Mouse (Mus musculus) layer of hippocampus, adult 8-10 months (tissue): Measurements from ENCODE around the gene Edc3. TPM values are rescaled to one million over a fixed set of nuclear protein-coding genes. Genes with fewer than 3 reads are reported as not detected.

Experiments
- DNase-seq, 2 experiments: peaks; one replicate each; pipeline ENCODE4 v3.0.0; 2022; ENCODE audit warnings: low spot score in 2 of 2
- total RNA-seq, 4 experiments: library from RNA; stranded (reverse); gene quantifications; 2 replicates each; pipeline ENCODE4 v1.2.4; 2022

The Edc3 gene
- 10 to 100 TPM; 14.0 to 23.7 (median 14.6) TPM for total RNA-seq

- peak; percentile 72 to 81 for DNase-seq
These were observed at the start of gene Edc3 for GRCm38 (mm10) chr9:57708068-57708719. Gene Edc3 (plus strand): TSS chr9:57708540.

DNA sequence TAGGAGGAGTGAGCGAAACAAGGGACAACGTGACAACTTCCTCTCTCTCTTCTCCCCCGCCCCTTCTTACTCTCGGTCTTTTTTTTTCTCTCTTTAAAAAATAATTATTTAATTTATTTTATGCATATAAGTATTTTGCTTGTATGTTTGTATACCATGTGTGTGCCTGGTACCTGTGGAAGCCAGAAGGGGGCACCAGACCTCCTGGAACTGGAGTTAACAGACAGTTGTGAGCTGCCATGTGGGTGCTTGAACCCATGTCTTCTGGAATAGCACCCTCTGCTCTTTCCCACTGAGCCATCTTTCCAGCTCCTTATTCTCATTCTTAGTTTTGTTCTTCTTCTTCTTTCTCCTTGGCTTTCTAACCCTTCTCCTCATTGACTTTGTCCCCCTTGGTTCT, 49.4 kb upstream of the Edc3 start:
- DNase-seq: no peak

GRCm38 (mm10) chr9:57659774-57660173, 48.6 kb upstream of the Edc3 start:
- DNase-seq: peak; percentile 58 to 83

DNA sequence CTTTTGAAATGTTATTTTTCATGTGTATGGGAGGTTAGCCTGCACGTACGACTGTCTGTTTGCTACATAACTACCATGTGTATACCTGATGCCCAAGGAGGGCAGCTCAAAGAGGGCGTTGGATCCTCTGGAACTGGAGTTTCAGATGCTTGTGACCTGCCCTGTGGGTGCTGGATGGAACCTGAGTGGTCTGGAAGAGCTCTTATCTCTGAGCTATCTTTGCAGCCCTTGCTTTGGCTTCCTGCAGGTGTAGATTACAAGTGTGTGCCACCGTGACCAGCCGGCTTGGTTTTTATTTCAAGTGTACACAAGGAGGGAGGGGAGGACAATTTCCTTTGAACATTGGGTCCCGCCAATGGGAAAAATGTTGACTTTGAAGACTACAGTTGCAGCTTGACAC, 47.8 kb upstream of the Edc3 start:
- DNase-seq: no peak

DNA sequence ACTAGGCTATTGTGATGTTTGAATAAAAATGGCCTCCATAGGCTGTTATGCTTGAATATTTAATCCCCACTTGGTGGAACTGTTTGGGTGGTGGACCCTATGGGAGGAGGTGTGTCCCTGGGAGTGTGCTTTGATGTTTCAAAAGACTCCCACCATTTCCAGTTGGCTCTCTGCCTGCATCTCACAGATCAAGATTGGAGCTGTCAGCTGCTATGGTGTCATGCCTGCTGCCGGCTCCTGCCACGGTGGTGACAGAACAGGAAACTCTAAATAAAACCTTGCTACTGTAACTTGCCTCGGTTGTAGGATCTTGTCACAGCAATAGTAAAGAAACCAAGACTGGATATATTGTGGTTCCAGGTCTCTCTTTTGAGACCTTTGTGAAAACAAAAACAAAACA, 46.8 kb upstream of the Edc3 start:
- DNase-seq: no peak

GRCm38 (mm10) chr9:57664616-57665015, 43.7 kb upstream of the Edc3 start:
- no peak for DNase-seq

DNA sequence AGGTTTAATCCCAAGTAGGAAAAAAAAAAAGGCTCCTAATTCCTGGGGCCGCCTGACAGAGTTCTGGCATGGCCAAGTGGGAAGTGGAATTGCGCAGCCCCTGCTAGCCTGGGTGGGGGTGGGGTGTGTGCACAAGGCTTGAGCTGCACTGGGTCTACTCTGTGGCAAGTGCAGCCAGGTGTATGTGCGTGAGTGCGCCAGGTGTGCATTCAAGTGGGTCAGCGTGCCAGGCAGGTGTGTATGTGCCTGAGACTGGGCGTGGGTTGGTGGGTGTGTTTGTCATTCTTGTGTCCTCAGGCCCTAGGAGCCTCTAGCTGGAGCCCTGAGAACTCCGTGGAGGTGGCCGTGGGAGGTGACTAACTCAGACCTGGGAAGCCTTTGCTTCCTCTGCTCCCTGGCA, 41.8 kb upstream of the Edc3 start:
- no peak for DNase-seq

DNA sequence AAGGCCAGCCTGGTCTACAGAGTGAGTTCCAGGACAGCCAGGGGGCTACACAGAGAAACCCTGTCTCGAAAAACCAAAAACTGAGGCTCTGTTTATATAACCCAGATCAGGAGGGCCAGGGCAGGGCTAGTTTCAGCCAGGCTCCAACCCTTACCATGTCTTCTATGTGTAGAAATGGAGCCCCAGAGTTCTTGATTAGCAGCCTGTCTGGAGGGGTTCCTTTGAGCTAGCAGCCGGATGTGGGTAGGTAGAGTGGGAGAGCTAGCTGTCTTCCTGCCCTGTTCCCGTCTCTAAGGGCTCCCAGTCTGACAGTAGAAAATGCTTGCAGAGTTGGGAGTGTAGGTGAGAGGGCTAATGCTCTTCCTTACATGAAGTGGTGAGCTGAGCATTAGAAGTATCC, 41.2 kb upstream of the Edc3 start:
- no peak for DNase-seq

DNA sequence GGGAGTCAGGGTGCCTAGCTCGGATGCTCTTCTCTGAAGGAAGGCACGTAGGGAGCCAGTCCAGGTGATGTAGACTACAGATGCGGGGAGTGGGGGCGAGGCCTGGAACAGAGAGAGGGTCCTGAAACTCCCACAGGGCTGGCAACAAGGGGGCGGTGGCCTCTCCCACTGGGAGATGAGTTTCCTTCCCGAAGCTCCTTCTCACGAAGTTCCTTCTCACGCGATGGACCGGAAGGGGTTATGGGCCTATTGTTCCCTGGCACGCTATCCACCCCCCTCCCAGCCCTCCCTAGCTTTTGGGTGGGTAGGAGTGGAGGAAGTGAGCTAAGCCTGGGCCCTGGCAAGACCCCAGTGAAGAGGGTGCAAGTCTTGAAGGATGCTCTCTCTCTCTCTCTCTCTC, 40.5 kb upstream of the Edc3 start:
- DNase-seq: no peak

DNA sequence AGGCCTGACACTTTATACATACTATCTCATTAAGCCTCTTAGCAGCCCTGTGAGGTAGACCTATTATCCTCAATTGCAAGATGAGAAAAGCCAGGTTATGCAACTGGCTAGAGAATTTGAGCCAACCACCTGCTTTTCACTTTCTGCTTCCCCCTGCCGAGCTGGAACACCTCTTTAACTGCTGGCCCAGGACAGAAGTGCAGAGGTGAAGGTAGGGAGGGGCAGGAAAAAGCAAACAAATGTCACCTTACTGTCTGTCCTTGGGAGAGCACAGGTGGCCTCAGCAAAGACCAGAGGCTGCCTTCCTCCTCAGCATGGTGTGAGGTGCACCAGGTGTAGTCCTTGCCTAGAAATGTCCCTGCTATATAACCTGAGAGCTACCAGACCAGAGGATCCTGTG, 40.1 kb upstream of the Edc3 start:
- DNase-seq: no peak

DNA sequence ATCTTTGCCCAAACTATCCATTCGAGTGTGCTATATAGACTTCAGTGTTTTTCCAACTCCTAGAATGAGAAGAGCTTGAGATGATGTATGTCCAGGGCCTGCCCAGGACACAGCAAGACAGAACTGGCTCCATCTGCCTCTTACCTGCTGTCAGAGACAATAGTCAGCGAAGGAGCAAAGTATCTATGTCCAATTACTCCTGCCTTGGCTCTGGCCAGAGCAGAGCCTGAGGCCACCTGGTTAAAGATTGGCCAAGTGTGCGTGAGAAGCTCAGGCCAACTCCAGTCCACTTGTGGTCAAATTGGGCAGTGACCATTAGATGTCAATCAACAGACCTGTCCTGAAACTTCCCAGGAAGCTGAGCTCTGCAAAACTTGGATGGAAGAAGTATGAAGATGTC, 38.8 kb upstream of the Edc3 start:
- DNase-seq: no peak

DNA sequence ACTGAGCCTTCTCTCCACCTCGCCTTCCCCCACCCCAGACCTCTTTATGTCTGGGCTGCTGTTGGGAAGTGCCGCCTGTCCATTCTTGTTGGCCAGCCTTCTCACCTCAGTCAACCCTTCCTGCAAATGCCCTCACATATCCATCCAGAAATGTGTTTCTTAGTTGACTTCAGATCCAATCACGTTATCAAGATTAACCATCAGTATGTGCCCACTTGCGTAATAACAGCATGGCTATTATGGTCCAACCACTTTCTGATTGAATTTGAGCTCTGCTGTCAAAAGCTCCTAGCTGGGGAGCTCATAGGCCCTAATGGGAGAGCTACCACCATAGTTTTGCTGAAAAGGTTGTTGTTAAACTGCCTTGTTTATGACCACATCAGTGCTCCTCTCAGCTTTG, 37.3 kb upstream of the Edc3 start:
- DNase-seq: no peak

DNA sequence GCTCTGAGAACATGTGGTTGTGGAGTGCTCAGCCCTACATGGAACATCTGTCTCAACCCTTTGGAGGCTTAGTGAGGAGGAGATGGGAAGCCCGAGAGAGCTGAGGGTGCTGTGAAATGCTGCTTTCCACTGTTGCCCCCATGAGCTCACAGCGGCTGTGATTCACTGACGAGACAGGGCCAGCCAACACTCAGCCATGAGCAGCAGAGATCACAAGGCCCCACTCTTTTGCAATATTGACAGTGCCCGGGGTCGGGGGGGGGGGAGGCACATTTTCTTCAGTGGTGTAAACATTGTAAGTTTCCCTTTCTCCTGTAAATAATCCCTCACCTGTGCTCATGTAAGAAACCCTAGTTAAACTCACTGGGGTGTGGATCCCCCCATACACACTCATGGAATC, 36.8 kb upstream of the Edc3 start:
- DNase-seq: no peak

DNA sequence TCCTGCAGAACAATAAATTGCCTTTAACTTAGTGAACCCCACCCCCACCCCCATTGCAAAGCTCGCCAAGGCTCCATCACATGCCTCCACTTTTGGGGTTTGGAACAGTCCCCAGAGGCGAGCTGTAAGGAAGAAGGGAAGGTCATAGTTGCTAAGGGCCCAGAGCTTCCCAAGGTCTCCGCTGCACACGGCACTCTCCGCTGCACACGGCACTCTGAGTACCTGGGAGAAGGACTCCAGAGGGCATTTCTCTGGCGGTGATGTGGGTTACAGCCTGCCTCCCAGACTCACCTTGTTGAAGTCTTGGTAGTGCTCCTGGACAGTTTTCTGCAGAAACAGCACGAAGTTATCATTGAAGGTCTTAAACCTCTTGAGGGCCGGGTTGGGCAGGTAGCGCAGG, 26.9 kb upstream of the Edc3 start:
- no peak for DNase-seq

- no peak for DNase-seq
These were observed 24.8 kb upstream of the Edc3 start, which contains the start of gene Cyp1a2 for GRCm38 (mm10) chr9:57683520-57683919. Gene Cyp1a2 (minus strand): TSS chr9:57683703.

- no peak for DNase-seq
These were observed 22.3 kb upstream of the Edc3 start for GRCm38 (mm10) chr9:57686011-57686410.

- DNase-seq: no peak
These were observed 20.6 kb upstream of the Edc3 start, which contains the start of gene Cyp1a1 for GRCm38 (mm10) chr9:57687751-57688150. Gene Cyp1a1 (plus strand): TSS chr9:57687928.

- DNase-seq: no peak
These were observed 20.2 kb upstream of the Edc3 start for GRCm38 (mm10) chr9:57688158-57688557.

DNA sequence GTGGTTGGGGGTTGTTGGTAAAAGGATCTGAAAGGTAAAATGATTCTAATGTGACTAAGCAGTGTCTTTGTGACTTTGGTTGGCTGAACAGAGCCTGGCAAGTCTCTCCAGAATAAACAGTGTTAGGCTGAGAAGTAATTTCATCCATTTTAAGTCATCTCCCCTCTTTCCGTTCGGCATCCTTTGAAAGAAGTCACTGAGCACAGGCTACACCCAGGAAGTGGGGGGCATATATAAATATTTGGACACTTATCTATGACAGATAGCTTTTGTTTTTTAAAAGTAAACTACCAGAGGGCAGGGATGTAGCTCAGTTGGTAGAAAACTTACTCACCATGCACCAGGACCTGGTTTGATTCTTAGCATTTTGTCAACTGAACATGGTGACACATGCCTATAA, 19.7 kb upstream of the Edc3 start:
- no peak for DNase-seq

DNA sequence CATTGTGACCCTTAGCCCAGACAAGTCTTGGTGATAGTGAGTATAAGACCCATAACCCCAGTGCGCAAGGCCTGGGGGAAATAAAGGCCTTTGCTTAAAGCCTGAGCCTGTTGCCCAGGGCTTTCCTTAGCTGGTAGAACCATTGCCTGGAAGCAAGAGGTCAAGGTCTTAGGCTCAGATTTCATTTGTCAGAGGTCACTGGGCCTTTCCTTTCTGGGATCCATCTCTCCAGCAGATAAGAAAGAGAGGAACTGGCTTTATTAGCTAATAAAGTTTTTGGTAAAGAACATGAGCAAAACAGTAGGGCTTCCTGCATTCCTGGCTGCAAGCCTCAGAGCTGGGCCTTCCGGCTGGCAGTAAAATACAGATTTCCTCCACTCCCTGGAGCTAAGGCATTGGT, 14.2 kb upstream of the Edc3 start:
- no peak for DNase-seq

DNA sequence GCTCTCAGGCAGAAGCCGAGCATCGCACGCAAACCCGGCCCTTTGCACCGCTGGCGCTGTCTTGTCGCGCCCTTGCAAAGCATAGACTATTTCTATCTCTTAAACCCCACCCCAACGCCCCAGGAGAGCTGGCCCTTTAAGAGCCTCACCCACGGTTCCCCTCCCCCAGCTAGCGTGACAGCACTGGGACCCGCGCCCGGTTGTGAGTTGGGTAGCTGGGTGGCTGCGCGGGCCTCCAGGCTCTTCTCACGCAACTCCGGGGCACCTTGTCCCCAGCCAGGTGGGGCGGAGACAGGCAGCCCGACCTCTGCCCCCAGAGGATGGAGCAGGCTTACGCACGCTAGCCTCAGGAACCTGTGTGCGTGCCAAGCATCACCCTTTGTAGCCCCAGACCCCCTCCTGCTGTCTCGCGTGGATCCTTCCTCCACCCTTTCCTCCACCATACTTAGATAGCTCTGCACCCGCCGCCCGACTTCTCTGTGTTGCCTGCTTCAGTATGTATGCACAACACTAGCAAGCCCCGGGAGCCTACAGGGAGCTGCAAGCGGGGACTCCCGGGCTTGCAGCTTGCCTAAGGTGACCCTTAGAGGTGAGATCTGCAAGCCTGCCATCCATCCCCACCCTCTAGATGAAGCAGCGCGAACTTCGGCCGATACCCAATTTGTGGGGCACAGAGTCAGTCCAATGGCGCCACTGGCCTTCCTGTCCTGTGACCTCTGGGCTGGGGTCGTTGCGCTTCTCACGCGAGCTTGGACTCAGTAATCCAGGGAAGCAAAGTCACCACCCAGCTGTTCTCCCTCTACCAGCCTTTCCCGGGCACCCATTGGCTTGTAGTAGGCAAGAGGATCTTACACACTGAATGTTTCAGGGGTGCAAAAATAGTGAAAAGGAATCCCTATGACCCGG, 11.7 kb upstream of the Edc3 start:
- DNase-seq: peak; percentile 50 to 65

- DNase-seq: no peak
These were observed 11.0 kb upstream of the Edc3 start for GRCm38 (mm10) chr9:57697380-57697779.
